Mouse (Mus musculus) cerebellum, adult 9-11 months (tissue): ENCODE measurements around the gene Def8.
"Not testable (repeated sequence)": the region's sequence is repeated elsewhere in the genome, so short reads cannot be mapped to it uniquely, and the experiment has no call there.

Experiments
- DNase-seq: peaks from one replicate; pipeline ENCODE4 v3.0.0; 2022

Def8 gene

GRCm38 (mm10) chr8:123414997-123415696 is 8.2 kb upstream of the Def8 start:
- DNase-seq: not testable (repeated sequence)

GRCm38 (mm10) chr8:123415967-123416943 is 7.1 kb upstream of the Def8 start:
- no peak for DNase-seq

- DNase-seq: no peak
Measured at GRCm38 (mm10) chr8:123416944-123417555, 6.3 kb upstream of the Def8 start.

- no peak for DNase-seq
Measured at GRCm38 (mm10) chr8:123419711-123420110, 3.6 kb upstream of the Def8 start.

- DNase-seq: no peak
Measured at GRCm38 (mm10) chr8:123420525-123421281, 2.6 kb upstream of the Def8 start.

GRCm38 (mm10) chr8:123421325-123421724 is 2.0 kb upstream of the Def8 start:
- DNase-seq: no peak

GRCm38 (mm10) chr8:123422056-123422780 is 1.1 kb upstream of the Def8 start:
- DNase-seq: peak; percentile 80

- no peak for DNase-seq
Measured at GRCm38 (mm10) chr8:123422781-123423159, 557 bp upstream of the Def8 start.

- no peak for DNase-seq
Measured at GRCm38 (mm10) chr8:123426511-123427509, 3.5 kb downstream of the Def8 start.

GRCm38 (mm10) chr8:123427639-123428275 is 4.4 kb downstream of the Def8 start:
- peak; percentile 29 for DNase-seq

GRCm38 (mm10) chr8:123428343-123428893 is 5.1 kb downstream of the Def8 start:
- DNase-seq: peak; percentile 30

GRCm38 (mm10) chr8:123428939-123429721 is 5.8 kb downstream of the Def8 start:
- no peak for DNase-seq

GRCm38 (mm10) chr8:123429722-123430013 is 6.3 kb downstream of the Def8 start:
- DNase-seq: not testable (repeated sequence)

GRCm38 (mm10) chr8:123430936-123431335 is 7.6 kb downstream of the Def8 start:
- DNase-seq: not testable (repeated sequence)

- DNase-seq: peak; percentile 14
Measured at GRCm38 (mm10) chr8:123431616-123432365, 8.5 kb downstream of the Def8 start.

- peak; percentile 26 for DNase-seq
Measured at GRCm38 (mm10) chr8:123432381-123432780, 9.1 kb downstream of the Def8 start.

- DNase-seq: peak; percentile 23
Measured at GRCm38 (mm10) chr8:123433241-123433974, 10.1 kb downstream of the Def8 start.

GRCm38 (mm10) chr8:123441788-123442187 is 18.5 kb downstream of the Def8 start:
- DNase-seq: no peak
